Mouse (Mus musculus): ENCODE measurements at regions not wholly inside any gene's neighbourhood (a gene's known extent, or its start where the extent isn't known, plus 50 kb on each side); places are given as distances from the start of the nearest gene placed in this dataset.

GRCm38 (mm10) chr3:144013481-144014125 lies 191.4 kb downstream of the Lmo4 start:
- H3K27me3 ChIP-seq (ENCODE audit: control insufficient read depth, insufficient read depth, low read length), result no peaks in the 10 kb centered on the region
- WGBS, result 47% methylated on average over 8 of the region's 8 CpGs
- peaks cover 11% of the 10 kb centered on the region for H3K4me1 ChIP-seq (ENCODE audit: control insufficient read depth, insufficient read depth, low read length)
- H3K27ac ChIP-seq (ENCODE audit: low read length), result no peak overlapping the region
- no peak for ATAC-seq (ENCODE audit: insufficient number of reproducible peaks, insufficient read depth, low FRiP score, low read depth)
- no peak overlapping the region for H3K4me2 ChIP-seq (replicated peaks; ENCODE audit: low read depth, low read length)
- H3K4me3 ChIP-seq (ENCODE audit: low read depth, low read length), result no peak overlapping the region
- H3K36me3 ChIP-seq (ENCODE audit: control insufficient read depth, insufficient read depth, low read length), result no peaks in the 10 kb centered on the region
- no peaks in the 10 kb centered on the region for H3K9me3 ChIP-seq (ENCODE audit: control insufficient read depth, low read depth, low read length)
- no peak overlapping the region for H3K9ac ChIP-seq (replicated peaks; ENCODE audit: low read depth, low read length)

DNA sequence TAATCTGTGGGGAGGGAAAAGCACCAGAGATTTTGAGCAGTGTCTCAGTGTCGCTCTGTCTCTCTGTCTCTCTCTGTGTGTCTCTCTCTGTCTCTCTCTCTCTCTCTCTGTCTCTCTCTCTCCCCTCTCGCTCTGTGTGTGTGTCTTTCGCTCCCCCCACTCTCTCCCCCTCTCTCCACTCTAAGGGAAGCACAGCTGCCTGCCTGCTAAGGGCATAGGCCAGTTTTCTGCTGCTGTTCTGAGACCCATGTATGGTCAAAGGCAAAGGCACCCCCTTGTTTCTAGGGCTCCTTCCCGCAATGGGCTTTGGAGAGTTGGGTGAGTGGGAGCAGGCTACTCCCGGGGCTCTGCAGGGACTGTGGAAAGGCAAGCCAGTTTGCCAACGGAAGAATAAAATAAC lies 192.2 kb downstream of the Lmo4 start:
- no peak overlapping the region for H3K9ac ChIP-seq (replicated peaks; ENCODE audit: low read depth, low read length)
- H3K27ac ChIP-seq (ENCODE audit: low read length), result no peak overlapping the region
- no peaks in the 10 kb centered on the region for H3K9me3 ChIP-seq (ENCODE audit: control insufficient read depth, low read depth, low read length)
- H3K27me3 ChIP-seq (ENCODE audit: control insufficient read depth, insufficient read depth, low read length), result no peaks in the 10 kb centered on the region
- no peaks in the 10 kb centered on the region for H3K36me3 ChIP-seq (ENCODE audit: control insufficient read depth, insufficient read depth, low read length)
- no peak for ATAC-seq (ENCODE audit: insufficient number of reproducible peaks, insufficient read depth, low FRiP score, low read depth)
- no peak overlapping the region for H3K4me3 ChIP-seq (ENCODE audit: low read depth, low read length)
- no peak overlapping the region for H3K4me2 ChIP-seq (replicated peaks; ENCODE audit: low read depth, low read length)
- H3K4me1 ChIP-seq (ENCODE audit: control insufficient read depth, insufficient read depth, low read length), result peaks cover 11% of the 10 kb centered on the region
- 35% methylated on average over 6 of the region's 6 CpGs for WGBS

DNA sequence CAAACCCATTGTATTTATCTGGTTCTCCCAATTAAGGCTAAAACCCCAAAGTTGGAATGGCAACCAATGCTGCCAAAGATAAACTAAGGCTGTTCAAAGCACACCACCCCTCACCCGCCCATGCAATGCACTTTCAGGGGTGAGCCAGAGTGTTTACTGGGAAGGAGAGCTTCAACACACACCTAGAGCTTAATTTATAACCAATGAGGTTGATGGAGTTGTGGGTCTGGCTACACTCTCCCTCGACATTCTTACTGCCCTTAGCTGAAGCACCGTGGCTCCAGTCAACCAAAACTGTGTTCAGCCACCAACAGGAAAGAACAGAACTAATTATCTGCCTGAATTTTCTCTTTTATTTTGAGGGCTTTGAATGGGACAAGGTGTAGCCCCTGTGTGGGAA lies 192.8 kb downstream of the Lmo4 start:
- no peak for ATAC-seq (ENCODE audit: insufficient number of reproducible peaks, insufficient read depth, low FRiP score, low read depth)
- WGBS, result 38% methylated on average over 3 of the region's 3 CpGs

DNA sequence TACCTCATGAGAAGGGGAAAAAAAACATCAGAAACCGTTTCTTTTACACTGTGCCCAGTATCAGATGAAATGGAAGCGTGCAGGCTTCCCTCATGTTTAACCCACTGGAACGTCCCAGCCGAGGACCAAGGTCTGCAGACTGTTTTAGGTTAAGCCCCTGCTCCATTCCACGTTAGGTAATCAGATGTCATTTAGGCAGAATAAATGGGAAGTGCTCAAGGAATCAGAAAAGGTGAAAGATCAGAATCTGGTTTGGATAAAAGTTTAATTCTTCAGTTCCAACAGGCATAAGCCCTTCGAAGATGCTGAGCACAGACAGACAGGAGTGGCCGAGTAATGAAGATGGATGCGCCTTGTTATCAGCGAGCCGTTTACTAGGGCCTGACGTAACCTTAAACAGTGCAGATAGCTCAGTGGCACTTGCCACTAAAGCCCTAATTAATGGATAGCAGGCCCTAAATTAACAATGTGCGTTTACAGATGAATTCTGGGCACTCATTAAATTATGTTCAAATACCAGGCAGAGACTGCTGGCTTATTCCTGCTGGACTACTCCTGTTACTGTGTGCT lies 193.5 kb downstream of the Lmo4 start:
- ATAC-seq (ENCODE audit: insufficient number of reproducible peaks, insufficient read depth, low FRiP score, low read depth), result no peak; the same call in 1 of the 2 replicates
- Histone ChIP-seq H3K27ac (ENCODE audit: low read length) (no peak overlapping the region), H3K4me3 (ENCODE audit: low read depth, low read length) (no peak overlapping the region), H3K4me2 (replicated peaks; ENCODE audit: low read depth, low read length) (no peak overlapping the region), H3K9me3 (ENCODE audit: control insufficient read depth, low read depth, low read length) (no peaks in the 10 kb centered on the region), H3K27me3 (ENCODE audit: control insufficient read depth, insufficient read depth, low read length) (no peaks in the 10 kb centered on the region), H3K9ac (replicated peaks; ENCODE audit: low read depth, low read length) (no peak overlapping the region), H3K36me3 (ENCODE audit: control insufficient read depth, insufficient read depth, low read length) (no peaks in the 10 kb centered on the region), H3K4me1 (ENCODE audit: control insufficient read depth, insufficient read depth, low read length) (peaks cover 11% of the 10 kb centered on the region)
- WGBS, result 29% methylated on average over 12 of the region's 12 CpGs

More for the DNA sequence above, 192.8 kb downstream of the Lmo4 start:
- H3K9ac ChIP-seq (replicated peaks; ENCODE audit: low read depth, low read length), result no peak overlapping the region
- H3K27me3 ChIP-seq (ENCODE audit: control insufficient read depth, insufficient read depth, low read length), result no peaks in the 10 kb centered on the region
- no peaks in the 10 kb centered on the region for H3K36me3 ChIP-seq (ENCODE audit: control insufficient read depth, insufficient read depth, low read length)
- H3K4me1 ChIP-seq (ENCODE audit: control insufficient read depth, insufficient read depth, low read length), result peaks cover 11% of the 10 kb centered on the region
- no peaks in the 10 kb centered on the region for H3K9me3 ChIP-seq (ENCODE audit: control insufficient read depth, low read depth, low read length)
- H3K4me2 ChIP-seq (replicated peaks; ENCODE audit: low read depth, low read length), result no peak overlapping the region
- H3K27ac ChIP-seq (ENCODE audit: low read length), result no peak overlapping the region
- H3K4me3 ChIP-seq (ENCODE audit: low read depth, low read length), result no peak overlapping the region

DNA sequence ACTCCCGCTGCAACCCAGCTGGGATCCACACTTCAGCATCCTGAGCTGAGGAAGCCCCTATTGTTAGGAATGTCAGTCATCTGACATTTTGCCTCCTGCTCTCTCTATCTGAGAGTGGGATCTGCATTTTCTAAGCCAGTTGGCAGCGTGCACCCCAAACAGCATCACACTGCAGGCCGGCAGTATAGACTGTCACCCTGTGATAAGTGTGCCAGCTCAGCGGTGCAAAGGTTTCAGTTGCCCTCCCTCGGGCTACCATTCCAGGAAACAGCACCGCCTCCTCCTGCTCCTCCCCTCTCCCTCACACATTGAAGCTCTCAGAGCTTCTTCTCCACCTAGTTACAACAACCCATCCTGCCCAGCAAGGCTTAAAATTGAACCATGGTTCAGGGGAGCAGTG lies 194.5 kb downstream of the Lmo4 start:
- Histone ChIP-seq H3K36me3 (ENCODE audit: control insufficient read depth, insufficient read depth, low read length) (no peaks in the 10 kb centered on the region), H3K9me3 (ENCODE audit: control insufficient read depth, low read depth, low read length) (no peaks in the 10 kb centered on the region), H3K27me3 (ENCODE audit: control insufficient read depth, insufficient read depth, low read length) (no peaks in the 10 kb centered on the region), H3K27ac (ENCODE audit: low read length) (no peak overlapping the region), H3K9ac (replicated peaks; ENCODE audit: low read depth, low read length) (no peak overlapping the region), H3K4me1 (ENCODE audit: control insufficient read depth, insufficient read depth, low read length) (peaks cover 11% of the 10 kb centered on the region), H3K4me3 (ENCODE audit: low read depth, low read length) (no peak overlapping the region), H3K4me2 (replicated peaks; ENCODE audit: low read depth, low read length) (no peak overlapping the region)
- WGBS, result 18% methylated on average over 6 of the region's 6 CpGs
- ATAC-seq (ENCODE audit: insufficient number of reproducible peaks, insufficient read depth, low FRiP score, low read depth), result no peak

- Histone ChIP-seq H3K4me1 (ENCODE audit: control insufficient read depth, insufficient read depth, low read length) (peaks cover 6% of the 10 kb centered on the region), H3K9me3 (ENCODE audit: control insufficient read depth, low read depth, low read length) (no peaks in the 10 kb centered on the region), H3K4me3 (ENCODE audit: low read depth, low read length) (no peak overlapping the region), H3K9ac (replicated peaks; ENCODE audit: low read depth, low read length) (no peak overlapping the region), H3K36me3 (ENCODE audit: control insufficient read depth, insufficient read depth, low read length) (no peaks in the 10 kb centered on the region), H3K27ac (ENCODE audit: low read length) (no peak overlapping the region), H3K27me3 (ENCODE audit: control insufficient read depth, insufficient read depth, low read length) (no peaks in the 10 kb centered on the region), H3K4me2 (replicated peaks; ENCODE audit: low read depth, low read length) (no peak overlapping the region)
- no peak for ATAC-seq (ENCODE audit: insufficient number of reproducible peaks, insufficient read depth, low FRiP score, low read depth)
- 64% methylated on average over 4 of the region's 4 CpGs for WGBS
These were observed 197.9 kb downstream of the Lmo4 start for GRCm38 (mm10) chr3:144007111-144007619.

DNA sequence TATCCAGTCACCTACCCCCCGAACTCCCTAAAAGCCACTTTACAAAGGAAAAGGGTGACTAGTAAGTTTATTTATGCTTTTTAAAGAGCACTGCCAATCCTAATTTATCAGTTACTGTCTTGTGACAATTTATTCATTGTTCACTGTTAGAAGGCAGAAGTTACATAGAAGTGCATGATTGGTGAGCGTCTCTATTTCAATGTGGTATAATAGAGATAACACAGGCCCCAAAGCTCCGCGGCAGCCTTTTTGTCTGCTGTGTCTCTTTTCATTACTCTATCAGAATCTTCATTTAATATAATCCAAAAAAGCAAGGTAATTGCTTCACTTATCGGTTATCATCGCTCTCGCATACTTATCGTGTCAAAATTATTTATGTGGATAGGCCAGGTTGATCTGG lies 207.1 kb downstream of the Lmo4 start:
- no peaks in the 10 kb centered on the region for H3K4me1 ChIP-seq (ENCODE audit: control insufficient read depth, insufficient read depth, low read length)
- no peak overlapping the region for H3K4me3 ChIP-seq (ENCODE audit: low read depth, low read length)
- WGBS, result 83% methylated on average over 8 of the region's 8 CpGs
- no peak overlapping the region for H3K27ac ChIP-seq (ENCODE audit: low read length)
- no peak overlapping the region for H3K9ac ChIP-seq (replicated peaks; ENCODE audit: low read depth, low read length)
- H3K9me3 ChIP-seq (ENCODE audit: control insufficient read depth, low read depth, low read length), result no peaks in the 10 kb centered on the region
- ATAC-seq (ENCODE audit: insufficient number of reproducible peaks, insufficient read depth, low FRiP score, low read depth), result no peak
- no peaks in the 10 kb centered on the region for H3K27me3 ChIP-seq (ENCODE audit: control insufficient read depth, insufficient read depth, low read length)
- no peak overlapping the region for H3K4me2 ChIP-seq (replicated peaks; ENCODE audit: low read depth, low read length)
- H3K36me3 ChIP-seq (ENCODE audit: control insufficient read depth, insufficient read depth, low read length), result no peaks in the 10 kb centered on the region

- 92% methylated on average over 3 of the region's 3 CpGs for WGBS
- H3K9ac ChIP-seq (replicated peaks; ENCODE audit: low read depth, low read length), result no peak overlapping the region
- no peak for ATAC-seq (ENCODE audit: insufficient number of reproducible peaks, insufficient read depth, low FRiP score, low read depth)
These were observed 210.0 kb downstream of the Lmo4 start for GRCm38 (mm10) chr3:143995045-143995444.

GRCm38 (mm10) chr3:143988991-143989390 lies 216.0 kb downstream of the Lmo4 start:
- H3K4me2 ChIP-seq (replicated peaks; ENCODE audit: low read depth, low read length), result no peak overlapping the region
- H3K4me3 ChIP-seq (ENCODE audit: low read depth, low read length), result no peak overlapping the region
- WGBS, result 93% methylated on average over 4 of the region's 4 CpGs
- no peaks in the 10 kb centered on the region for H3K27me3 ChIP-seq (ENCODE audit: control insufficient read depth, insufficient read depth, low read length)
- no peak overlapping the region for H3K9ac ChIP-seq (replicated peaks; ENCODE audit: low read depth, low read length)
- ATAC-seq (ENCODE audit: insufficient number of reproducible peaks, insufficient read depth, low FRiP score, low read depth), result no peak
- no peaks in the 10 kb centered on the region for H3K9me3 ChIP-seq (ENCODE audit: control insufficient read depth, low read depth, low read length)
- no peaks in the 10 kb centered on the region for H3K36me3 ChIP-seq (ENCODE audit: control insufficient read depth, insufficient read depth, low read length)
- H3K4me1 ChIP-seq (ENCODE audit: control insufficient read depth, insufficient read depth, low read length), result no peaks in the 10 kb centered on the region
- no peak overlapping the region for H3K27ac ChIP-seq (ENCODE audit: low read length)

More at GRCm38 (mm10) chr3:143995045-143995444, 210.0 kb downstream of the Lmo4 start:
- H3K27me3 ChIP-seq (ENCODE audit: control insufficient read depth, insufficient read depth, low read length), result no peaks in the 10 kb centered on the region
- H3K9me3 ChIP-seq (ENCODE audit: control insufficient read depth, low read depth, low read length), result no peaks in the 10 kb centered on the region
- H3K4me2 ChIP-seq (replicated peaks; ENCODE audit: low read depth, low read length), result no peak overlapping the region
- H3K36me3 ChIP-seq (ENCODE audit: control insufficient read depth, insufficient read depth, low read length), result no peaks in the 10 kb centered on the region
- H3K4me1 ChIP-seq (ENCODE audit: control insufficient read depth, insufficient read depth, low read length), result no peaks in the 10 kb centered on the region
- no peak overlapping the region for H3K27ac ChIP-seq (ENCODE audit: low read length)
- no peak overlapping the region for H3K4me3 ChIP-seq (ENCODE audit: low read depth, low read length)

Measured in stomach, embryonic 14.5 days (tissue).